In the genomic region with DNA sequence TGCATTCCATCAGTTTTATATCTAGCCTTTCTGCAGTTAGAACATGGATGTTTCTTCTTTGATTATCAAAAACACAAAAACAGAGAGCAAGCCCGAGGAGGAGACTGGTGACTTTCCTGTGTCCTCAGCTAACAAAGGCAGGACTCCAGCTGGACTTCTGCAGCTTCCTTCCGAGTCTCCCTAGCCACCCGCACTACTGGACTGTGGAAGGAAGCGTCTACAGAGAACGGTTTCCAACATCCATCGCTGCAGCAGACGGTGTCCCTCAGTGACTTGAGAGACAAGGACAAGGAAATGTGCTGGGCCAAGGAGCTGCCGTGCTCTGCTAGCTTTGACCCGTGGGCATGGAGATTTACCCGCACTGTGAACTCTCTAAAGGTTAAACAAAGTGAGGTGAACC, we compare ENCODE assay signal across 17 mouse cellular contexts. TPM values are rescaled to one million over a fixed set of nuclear protein-coding genes. Genes with fewer than 3 reads are reported as not detected.
"Had no signal": no experiment of that assay in that cellular context is flagged by ENCODE, and none has a peak within 500 bp of the region (broad histone marks: within the 10 kb centered on the region; RNA-seq: fewer than 3 reads in every experiment).

No protein-coding gene starts in this region.

- H3K27ac ChIP-seq: kidney, postnatal 0 days; limb, embryonic 10.5 days; liver, embryonic 15.5 days; midbrain, embryonic 10.5 days; neural tube, embryonic 12.5 days; stomach, embryonic 15.5 days had no signal

- DNase-seq: lung, adult 2 months; lung, postnatal 10 days; lung, postnatal 4 days; midbrain, embryonic 14.5 days; retina, postnatal 1 day; right cerebral cortex, postnatal 4 days; thymus, adult 2 months; thymus, postnatal 36 days had no signal

- H3K4me3 ChIP-seq: limb, embryonic 10.5 days; liver, embryonic 15.5 days; midbrain, embryonic 10.5 days; neural tube, embryonic 12.5 days; stomach, embryonic 15.5 days had no signal

- H3K9me3 ChIP-seq: limb, embryonic 10.5 days; liver, embryonic 15.5 days; midbrain, embryonic 10.5 days; neural tube, embryonic 12.5 days; stomach, embryonic 15.5 days had no signal

- H3K27me3 ChIP-seq: liver, embryonic 15.5 days; neural tube, embryonic 12.5 days; stomach, embryonic 15.5 days had no signal

- H3K4me1 ChIP-seq: limb, embryonic 10.5 days; liver, embryonic 15.5 days; neural tube, embryonic 12.5 days; stomach, embryonic 15.5 days had no signal

- H3K9ac ChIP-seq: liver, embryonic 15.5 days; neural tube, embryonic 12.5 days; stomach, embryonic 15.5 days had no signal

RNA-seq across cellular contexts. Expression of gene Papln, which starts 29.4 kb away (rescaled TPM):
- total RNA-seq: megakaryocyte, adult 5-6 weeks; monocyte, adult 5-6 weeks; neutrophil, adult 5-6 weeks had no signal
